Mouse (Mus musculus): ENCODE measurements around the gene S100a16.
A peak's percentile ranks its signal among the peaks of the same experiment; 100 is the strongest.

The S100a16 gene

DNA sequence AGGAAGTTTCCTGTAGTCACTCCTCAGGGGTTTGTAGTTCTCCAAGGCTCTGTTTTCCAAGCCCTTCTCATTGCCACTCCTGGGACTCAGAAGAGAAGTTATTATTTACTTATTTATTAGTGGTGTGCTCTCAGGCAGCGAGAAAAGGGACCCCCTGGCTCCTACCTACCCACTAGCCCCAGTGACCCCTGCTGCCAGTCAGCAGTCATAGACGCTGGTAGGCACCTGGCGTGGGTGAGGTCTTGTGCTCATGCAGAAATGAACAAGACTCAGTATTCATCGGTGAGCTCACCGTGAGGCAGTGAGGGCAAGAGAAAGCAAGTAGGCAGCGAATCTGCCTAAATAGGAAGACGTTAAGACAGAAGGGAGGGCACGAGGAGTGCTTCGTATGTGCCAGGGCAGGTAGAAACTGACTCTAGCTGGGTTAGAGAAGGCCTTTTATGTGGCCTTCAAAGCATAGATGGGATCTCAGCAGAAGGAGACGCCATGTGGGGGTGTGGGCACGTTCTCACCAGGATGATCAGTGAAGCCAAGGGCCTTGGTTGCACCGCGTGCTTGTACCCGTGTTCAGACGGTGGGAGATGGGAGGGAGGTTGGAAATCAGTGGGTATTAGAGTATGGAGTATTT is 49.1 kb downstream of the S100a16 start:
- peak; percentile 37 to 45 for DNase-seq (ENCODE audit: low spot score in 2 of 2)

DNA sequence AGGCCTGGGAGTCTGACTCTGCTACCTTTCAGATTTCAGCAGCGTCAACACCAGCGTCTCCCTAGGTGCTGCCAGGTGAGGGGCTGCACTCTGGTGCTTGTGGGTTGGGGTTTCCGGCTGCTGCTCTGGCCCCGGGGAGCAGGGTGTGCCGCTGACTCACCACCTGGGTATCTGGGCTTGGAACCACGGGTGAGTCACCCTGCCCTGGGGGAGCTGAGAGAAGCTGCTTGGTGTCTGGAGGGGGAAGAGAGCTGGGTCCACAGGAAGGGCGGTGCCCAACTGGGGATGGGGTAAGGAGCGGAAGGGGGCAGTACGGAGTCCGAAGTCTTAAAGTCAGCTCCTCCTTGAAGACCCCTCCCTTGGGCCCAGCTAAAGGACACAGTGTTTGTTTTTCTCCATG is 49.9 kb downstream of the S100a16 start:
- DNase-seq (ENCODE audit: low spot score in 2 of 2) = peak; percentile 96 to 98

DNA sequence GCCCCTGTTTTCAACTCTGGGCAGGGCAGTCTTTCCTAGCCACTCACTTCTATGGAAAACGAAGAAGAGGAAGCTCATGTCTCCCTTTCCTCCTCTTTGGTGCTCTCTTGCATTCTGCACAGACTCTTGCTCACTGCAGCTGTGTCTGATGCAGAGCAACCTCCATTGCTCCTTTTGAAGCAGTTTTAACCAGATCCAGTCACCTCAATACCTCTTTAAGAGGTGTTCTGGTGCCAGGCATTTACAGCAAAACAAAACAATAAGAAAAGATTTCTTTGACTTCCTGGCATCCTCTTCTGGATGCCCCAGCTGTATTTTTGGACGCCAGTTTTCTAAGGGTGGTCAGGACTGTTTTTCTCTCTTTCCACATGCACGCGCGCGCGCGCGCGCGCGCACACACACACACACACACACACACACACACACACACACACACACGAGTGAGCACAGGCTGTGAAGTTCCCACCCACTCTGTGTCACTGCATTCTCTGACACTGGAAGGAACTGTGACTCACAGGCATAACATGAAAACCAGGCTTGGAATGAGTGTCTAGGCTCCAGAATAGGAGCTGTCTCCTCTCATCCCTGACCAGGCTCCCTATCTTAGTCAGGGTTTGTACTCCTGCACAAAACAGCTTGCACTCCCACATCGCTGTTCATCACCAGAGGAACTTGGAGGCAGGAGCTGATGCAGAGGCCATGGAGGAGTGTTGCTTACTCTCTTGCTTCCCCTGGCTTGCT is 50.5 kb downstream of the S100a16 start:
- peak; percentile 61 to 65 for DNase-seq (ENCODE audit: low spot score in 2 of 2)

DNA sequence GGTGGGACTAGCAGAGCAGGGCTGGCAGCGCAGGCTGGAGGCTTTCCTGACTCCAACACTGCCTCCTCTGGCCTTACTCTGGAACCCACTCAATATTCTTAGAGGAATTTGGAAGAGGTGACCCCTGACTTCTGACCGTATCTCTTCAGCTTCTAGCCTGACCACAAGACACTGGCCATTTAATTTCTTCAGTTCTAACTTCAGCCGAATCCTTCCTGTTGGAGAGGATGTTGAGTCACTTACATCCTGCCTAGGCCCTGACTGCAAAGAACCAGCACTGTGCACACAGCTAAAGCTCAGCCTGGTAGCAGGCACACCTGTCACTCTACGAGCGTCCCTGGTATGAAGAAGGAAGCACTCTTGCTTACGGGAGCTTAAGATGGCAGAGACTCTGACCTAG is 52.3 kb downstream of the S100a16 start:
- peak; percentile 63 to 69 for DNase-seq (ENCODE audit: low spot score in 2 of 2)

DNA sequence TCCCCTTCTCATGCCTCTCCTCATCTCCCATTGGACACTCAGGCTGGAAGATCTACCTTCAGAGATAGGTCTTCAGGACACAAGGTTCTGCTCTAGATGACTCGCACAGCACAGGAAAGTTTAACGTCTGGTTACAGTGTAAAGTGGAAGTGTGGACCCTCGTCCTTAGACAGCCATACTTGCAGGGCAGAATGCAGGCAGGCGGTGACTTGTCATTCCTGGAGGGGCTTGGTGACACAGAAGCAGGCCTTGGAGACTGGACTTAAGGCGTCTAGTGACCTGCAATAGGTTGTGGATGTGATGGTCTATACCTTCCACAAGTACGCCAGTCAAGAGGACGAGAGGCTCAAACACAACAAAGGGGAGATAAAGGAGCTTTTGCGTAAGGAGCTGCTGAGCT is 52.9 kb downstream of the S100a16 start, which contains the start of gene S100a2:
TSS of gene S100a2 (plus strand) at position 301 of the 400 bp plus-strand sequence.
- no peak for DNase-seq (ENCODE audit: low spot score in 2 of 2)
